Mouse (Mus musculus) E14TG2a.4 (cell line): ENCODE results near the gene Cops4.

Source experiments
- CTCF ChIP-seq: conservative IDR thresholded peaks from 2 replicates; pipeline ENCODE4 v1.5.1; 2014; ENCODE audit warnings: low read length
- NANOG ChIP-seq: IDR thresholded peaks from 2 replicates; pipeline ENCODE4 v1.6.1; 2014; ENCODE audit warnings: borderline replicate concordance, low read length, mixed read lengths

DNA sequence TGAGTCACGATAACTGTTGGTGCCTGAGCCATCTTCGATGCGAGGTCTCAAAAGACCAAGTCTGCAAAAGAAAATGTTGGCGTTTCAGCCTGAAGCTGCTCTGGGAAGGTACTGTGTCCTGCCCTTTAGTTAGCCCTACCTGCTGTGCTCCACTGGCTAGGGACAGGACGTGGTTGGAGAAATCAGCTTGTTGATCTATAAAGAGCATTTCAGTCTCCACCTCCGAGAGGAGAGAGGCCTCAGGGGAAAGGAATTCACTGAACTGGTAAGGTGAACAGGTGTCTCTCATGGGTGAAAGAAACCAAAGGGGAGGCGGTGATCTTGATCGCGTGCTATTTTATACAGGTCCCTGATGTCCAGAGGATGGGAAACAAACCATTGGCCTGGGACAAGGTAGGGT is 44.6 kb downstream of the Cops4 start:
- no peak for TF ChIP-seq CTCF
- TF ChIP-seq NANOG, result no peak
